Mouse (Mus musculus) c-Kit-negative CD71-positive TER-119-positive erythroid progenitor cells, embryonic 14.5 days (primary cell): Measurements from ENCODE around the gene Hmgcs2.
"Not testable (repeated sequence)": the region's sequence is repeated elsewhere in the genome, so short reads cannot be mapped to it uniquely, and the experiment has no call there.

Experiments used
- DNase-seq: peaks from one replicate; pipeline ENCODE4 v3.0.0-alpha.2; 2013; ENCODE audit warnings: low read depth, low spot score

The Hmgcs2 gene

DNA sequence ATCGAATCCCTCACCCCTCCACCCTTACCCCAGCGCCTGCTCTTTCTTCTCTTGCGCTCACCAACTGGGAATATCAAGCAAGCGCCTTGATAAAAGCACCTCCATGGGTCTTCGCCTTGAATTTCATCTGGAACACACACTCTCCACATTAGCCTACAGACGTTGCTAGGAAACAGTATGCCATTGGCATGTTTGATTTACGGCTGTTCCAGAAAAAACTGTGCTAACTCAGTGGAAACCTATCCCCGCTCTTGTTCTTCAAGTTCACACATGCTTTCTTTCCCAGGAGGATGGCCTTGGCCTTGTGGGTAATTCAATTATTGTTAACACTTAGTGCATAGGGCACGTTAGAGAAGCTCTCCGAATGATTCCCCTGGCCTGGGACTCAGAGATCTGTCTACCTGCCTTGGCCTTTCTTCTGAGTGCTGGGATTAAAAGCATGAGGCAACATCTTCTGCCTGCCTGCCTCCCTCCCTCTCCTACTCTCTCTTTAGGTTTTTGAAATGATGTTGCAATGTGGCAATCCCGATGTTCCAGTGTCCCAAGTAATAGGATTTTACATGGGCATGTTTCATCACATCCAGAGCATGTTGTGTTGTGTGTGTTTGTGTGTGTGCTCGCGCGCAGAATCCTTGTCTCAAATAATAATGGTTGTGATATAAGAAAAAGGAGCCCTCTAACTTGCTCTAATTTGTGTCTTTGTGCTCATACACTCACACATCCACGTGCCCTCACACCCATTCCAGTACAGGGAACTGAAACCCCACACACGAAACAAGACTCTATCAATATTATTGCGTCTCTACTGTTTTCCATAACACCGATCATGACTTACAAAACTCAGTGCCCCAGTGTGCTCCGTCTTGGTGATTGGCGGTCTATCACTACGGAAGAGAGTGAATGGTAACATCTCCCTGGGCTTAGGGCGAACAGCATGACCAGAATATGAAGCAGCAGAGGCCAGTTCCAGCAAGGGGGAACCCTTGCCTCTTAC is 56.7 kb downstream of the Hmgcs2 start:
- no peak for DNase-seq

DNA sequence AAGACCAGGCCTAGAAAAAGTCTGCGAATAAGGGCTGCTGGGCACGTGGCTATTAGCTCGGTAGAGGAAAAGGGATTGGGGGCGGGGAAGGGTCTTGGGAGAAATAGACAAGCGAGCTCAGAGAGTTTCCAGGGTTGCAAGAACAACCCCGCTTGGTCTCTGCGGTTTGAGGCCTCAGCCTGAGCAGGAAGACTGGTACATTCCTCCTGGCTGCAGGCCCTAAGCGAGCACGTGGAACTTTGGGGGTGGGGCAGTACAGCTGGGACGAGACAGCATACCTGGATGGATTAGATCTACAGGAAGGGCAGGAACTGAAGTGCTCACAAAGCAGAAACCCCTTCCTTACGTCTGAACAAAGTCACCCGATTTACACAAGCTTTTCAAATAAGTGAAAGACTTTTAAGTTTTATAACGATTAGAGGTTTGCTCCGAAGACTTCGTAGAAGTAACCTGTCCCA is 58.4 kb downstream of the Hmgcs2 start:
- no peak for DNase-seq

DNA sequence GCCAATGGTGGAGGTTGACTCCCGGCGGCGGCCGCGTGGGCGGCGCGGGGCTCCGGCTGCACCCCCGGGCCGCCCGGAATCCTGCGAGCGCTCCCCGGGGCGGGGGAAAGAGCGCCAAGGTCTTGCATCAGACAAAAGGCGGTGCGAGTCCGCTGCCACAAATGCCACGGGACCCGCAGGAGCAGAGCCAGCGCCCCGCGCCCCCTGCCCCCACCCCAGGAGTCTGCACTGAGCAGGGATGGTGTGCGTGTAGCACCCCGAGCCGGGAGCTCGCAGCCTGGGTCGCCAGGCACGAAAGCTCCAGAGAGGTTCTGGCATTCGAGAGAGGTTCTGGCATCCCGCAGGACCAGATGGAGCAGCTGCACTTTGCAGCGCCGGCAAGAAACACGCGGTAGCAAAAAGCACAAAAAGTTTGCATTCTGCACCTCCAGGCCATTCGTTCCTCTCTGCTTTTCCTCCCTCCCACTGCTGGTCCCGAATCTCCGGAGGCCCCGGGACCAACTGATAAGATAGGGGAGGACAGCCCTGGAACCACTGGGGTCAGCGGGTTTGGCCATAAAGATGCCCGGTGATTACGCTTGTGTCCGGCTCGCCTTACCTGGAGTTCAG is 59.0 kb downstream of the Hmgcs2 start:
- DNase-seq, result no peak

DNA sequence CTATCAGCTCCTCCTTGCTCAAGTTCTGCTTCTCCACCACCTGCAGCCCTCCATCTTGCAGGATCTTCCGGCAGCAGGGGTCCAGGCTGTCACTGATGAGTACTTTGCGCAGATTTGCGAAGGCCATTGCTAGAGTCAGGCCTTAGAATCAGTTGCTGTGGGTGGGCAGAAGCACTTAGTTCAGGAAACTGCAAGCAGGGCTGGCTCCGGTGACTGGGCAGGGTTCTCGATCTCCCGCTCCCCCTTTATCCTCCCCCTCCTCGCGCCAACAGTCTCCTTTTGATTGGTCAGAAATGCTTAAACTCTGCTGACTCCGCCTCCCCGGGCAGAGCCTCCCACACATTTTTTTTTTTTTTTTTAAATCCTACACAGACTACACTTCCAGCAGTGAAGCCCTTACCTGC is 59.5 kb downstream of the Hmgcs2 start, which contains the start of gene Phgdh:
Gene Phgdh (minus strand): TSS at position 285 of the 404 bp plus-strand sequence.
- not testable (repeated sequence) for DNase-seq

DNA sequence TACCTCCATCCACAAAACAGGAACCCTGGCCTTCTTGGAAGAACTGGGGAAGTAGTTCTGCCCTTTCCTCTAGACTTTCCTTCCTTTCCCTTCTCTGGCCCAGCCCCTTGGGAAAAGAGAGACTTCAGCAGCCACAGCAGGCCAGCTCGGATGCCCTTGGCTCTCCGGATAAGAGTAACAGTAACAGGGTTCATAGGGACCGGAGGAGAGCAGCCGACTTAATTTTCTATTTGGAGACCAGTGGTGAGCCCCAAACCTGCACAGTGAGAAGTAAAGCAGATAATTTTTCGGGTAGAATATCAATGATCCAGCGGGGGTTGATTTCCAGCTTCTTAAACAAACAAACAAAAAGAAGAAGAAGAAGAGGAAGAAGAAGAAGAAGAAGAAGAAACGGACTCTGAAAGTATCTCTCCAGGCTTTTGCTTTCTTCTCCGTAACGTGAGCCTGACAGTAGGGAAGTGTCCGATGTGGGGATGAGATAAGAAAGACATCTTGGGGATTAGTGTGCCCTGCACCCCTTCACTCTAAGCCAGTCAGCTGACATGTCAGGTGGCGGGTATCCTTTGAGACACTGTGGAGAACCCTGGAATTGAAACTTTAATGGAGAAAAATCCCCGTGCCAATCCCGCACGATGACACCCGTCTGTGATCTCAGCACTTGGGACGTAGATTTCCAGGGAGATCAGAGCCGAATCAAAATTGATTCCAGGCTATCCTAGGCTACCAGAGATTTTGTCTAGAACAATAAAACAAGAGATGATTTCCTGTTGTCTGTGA is 60.8 kb downstream of the Hmgcs2 start:
- no peak for DNase-seq

DNA sequence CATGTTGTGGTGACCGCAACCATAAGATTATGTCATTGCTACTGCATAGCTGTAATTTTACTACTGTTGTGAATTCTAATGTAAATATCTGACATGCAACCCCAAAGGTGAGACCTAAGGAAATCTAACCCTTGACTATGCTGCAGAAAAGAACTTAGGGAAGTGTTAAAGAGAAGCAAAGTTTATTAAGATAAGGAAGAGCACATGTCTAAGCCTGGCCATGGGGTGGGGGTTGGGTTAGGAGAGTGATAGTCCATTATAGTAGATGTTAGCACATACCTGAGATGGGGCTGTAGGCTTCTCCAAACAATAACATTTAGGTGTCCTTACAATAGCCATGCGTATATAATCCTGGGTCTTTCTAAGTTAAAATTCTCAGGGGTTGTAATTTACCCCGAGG is 63.0 kb downstream of the Hmgcs2 start:
- DNase-seq, result no peak

DNA sequence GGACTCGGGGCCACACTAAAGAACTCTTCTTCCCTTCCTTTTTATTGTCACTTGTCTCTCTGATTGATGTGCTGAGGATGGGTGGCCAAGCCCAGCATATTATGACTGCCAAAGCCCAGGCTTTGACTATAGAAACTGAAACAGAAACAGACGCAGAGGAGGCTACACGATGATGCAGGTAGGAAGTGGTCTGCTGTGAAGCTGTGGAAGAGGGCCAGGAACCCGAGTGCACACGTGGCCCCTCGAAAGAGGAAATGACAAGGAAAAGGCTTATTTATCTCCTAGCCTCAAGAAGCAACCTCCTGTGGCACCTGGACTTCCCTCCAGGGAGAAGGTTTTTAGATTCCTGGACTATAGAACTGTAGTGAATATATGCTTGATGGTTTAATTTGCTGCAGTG is 67.9 kb downstream of the Hmgcs2 start:
- DNase-seq, result no peak

DNA sequence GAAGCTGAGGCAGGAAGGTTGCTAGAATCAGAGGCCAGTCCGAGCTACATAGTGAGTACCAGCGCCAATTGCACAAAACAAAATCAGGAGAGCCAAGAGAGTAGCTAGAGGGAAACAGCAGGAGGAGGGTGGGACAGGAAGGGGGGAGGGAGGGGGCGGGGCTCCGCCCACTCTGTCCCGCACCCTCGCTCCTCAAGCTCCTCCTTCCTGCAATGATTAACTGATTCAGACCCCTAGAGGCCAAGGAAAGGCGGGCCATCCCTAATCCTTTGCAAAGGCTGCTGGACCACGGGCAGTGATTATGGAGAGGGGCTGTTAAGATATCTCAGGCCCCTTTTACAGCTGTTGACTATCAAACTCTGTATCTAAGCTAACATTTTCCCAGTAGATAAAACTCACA is 68.5 kb downstream of the Hmgcs2 start:
- DNase-seq, result no peak

DNA sequence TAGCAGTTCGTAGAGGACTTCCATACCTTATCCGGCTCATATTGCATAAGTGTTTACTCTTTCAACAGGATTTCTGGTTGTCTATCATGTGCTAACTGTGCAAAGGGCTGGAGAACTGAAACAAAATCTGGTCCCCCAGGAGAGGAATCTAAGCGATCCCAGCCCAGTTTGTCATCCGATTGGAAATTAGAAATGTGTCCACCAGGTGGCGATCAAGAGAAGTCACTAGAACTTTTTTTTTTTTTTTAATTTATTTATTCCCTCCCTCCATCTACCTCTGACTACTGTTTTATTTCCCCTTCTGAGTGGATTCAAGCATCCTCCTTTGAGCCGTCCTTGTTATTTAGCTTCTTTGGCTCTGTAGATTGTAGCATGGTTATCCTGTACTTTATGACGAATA is 73.7 kb downstream of the Hmgcs2 start:
- DNase-seq, result no peak

DNA sequence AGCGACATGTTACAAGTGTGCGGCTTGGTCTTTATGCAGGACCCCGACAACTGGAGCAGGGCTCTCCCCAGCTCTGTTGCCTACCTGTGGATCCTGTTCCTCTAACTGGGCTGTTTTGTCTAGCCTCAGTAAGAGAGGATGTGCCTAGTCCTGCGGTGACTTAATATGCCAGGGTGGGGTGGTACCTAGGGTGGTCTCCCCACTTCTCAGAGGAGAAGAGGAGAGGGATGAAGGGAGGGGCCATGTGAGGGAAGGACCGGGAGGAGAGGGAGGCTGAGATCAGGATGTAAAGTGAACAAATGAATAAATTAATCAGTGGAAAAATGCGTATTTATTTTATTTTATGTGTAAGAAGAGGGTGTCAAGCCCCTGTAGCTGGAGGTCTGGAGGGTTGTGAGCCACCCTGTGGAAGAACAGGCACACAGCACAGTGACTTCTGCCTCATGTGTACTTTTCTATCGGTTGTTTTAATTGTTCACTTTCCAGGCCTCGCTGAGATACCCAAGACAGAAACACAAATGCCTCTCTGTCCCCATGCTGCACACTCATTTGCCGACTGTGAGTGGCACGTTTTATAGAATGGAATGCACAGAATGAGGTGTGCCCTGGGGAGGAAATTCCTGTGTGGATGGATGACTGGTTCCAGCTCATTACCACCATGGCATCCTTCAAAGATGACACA is 75.2 kb downstream of the Hmgcs2 start:
- no peak for DNase-seq

DNA sequence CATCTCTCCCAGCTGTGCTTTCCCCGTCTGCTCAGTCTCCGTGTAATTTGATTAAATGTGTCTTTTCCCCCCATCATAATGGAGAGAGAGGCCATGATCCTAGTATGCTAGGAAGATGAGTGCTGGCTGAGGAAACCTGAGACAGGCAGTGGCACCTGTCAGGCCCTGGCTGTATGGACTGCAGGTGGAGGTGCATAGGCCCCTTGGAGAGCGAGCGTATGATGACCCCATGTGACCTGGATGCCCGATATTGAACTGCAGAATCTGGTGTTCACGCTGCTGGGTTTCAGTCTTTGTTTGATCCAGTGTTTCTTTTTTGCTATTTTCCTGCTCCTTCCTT is 75.8 kb downstream of the Hmgcs2 start:
- no peak for DNase-seq

DNA sequence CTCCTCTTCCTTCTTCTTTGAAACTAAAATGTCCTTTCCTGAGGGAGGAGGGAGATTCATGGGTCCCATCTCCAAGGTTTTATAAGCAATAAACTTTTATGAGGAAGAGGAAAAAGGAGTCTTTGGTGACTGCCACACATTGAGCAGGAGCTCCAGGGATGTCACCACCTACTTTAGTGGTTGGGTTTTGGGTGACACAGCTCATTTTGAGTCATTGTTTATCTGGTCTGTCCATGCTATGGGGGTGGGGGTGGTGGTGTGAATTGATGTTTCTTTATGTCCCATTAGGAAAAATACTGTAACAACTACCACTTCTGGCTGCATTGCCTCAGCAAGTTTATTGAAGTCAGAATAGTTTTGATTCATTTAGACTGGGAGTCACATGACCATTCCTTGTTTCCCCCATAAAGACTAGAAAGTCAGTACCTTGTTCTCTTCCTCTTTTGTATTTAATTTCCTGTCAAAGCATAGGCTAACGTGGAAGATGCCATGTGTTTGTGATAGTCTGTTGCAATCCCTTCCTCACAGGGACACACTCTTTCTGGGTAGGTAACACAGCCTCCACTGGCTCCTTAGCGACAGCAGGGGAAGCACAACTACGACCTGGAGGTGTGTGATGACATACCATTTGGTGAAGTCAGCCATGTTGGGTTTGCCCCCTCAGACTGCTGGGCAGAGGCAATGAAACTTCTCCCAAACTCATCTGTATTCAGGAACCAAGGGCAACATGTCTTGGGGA is 76.6 kb downstream of the Hmgcs2 start:
- DNase-seq, result no peak
